Mouse (Mus musculus) intestine, embryonic 14.5 days (tissue): ENCODE measurements around the gene Micall1. TPM values are rescaled to one million over a fixed set of nuclear protein-coding genes. Genes with fewer than 3 reads are reported as not detected.

ENCODE experiments used
- ATAC-seq: fragments of 200-750 bp; cut with Nextera tagmentation; replicated peaks from 2 replicates; pipeline ENCODE4 v1.8.0; 2017; ENCODE audit warnings: low read depth, moderate number of reproducible peaks, moderate TSS enrichment, moderate library complexity; ENCODE audit not compliant: low FRiP score, low TSS enrichment
- DNase-seq: peaks from one replicate; pipeline ENCODE4 v3.0.0-alpha.2; 2018; ENCODE audit warnings: low spot score
- H3K27ac ChIP-seq: fragments of 300-500 bp; sonication (generic); 2 replicates; pipeline ENCODE4 v1.5.1; 2014; ENCODE audit warnings: low read depth, mild to moderate bottlenecking, control low read depth
- H3K27me3 ChIP-seq: fragments of 300-500 bp; sonication (generic); replicated peaks from 2 replicates; pipeline ENCODE4 v1.6.1; 2014; ENCODE audit warnings: low read length, control low read depth; ENCODE audit not compliant: control insufficient read depth, insufficient read depth
- H3K36me3 ChIP-seq: fragments of 300-500 bp; sonication (generic); 2 replicates; pipeline ENCODE4 v1.6.1; 2014; ENCODE audit warnings: low read length, control low read depth; ENCODE audit not compliant: control insufficient read depth, insufficient read depth
- H3K4me1 ChIP-seq: fragments of 300-500 bp; sonication (generic); replicated peaks from 2 replicates; pipeline ENCODE4 v1.6.1; 2014; ENCODE audit warnings: low read length, control low read depth, mixed read lengths; ENCODE audit not compliant: control insufficient read depth, insufficient read depth
- H3K4me2 ChIP-seq: fragments of 300-500 bp; sonication (generic); 2 replicates; pipeline ENCODE4 v1.6.1; 2014; ENCODE audit warnings: low read length
- H3K4me3 ChIP-seq: fragments of 300-500 bp; sonication (generic); 2 replicates; pipeline ENCODE4 v1.5.1; 2014; ENCODE audit warnings: low read depth, low read length, control low read depth, mixed read lengths
- H3K9ac ChIP-seq: fragments of 300-500 bp; sonication (generic); 2 replicates; pipeline ENCODE4 v1.6.1; 2014; ENCODE audit warnings: mild to moderate bottlenecking, low read length
- H3K9me3 ChIP-seq: fragments of 300-500 bp; sonication (generic); 2 replicates; pipeline ENCODE4 v1.6.1; 2016; ENCODE audit warnings: low read length, control low read depth; ENCODE audit not compliant: control insufficient read depth
- WGBS: fragments of 180-500 bp; shearing (Covaris S2); extraction: QIAGEN DNeasy Blood & Tissue Kit; methylation state at CpG from one replicate; pipeline ENCODE4 v1.1.7; 2014; 5-methylcytosine and 5-hydroxymethylcytosine counted together
- polyA plus RNA-seq: library from polyadenylated mRNA; unstranded; fragments of >200 nt; fragmentation: Nextera tagmentation; extraction: Ambion mirVana; gene quantifications from 2 replicates; pipeline ENCODE4 v1.2.1, GENCODE M21; 2014

Gene Micall1
- polyA plus RNA-seq, 1 experiment from 2014 or later: 9.3 TPM

DNA sequence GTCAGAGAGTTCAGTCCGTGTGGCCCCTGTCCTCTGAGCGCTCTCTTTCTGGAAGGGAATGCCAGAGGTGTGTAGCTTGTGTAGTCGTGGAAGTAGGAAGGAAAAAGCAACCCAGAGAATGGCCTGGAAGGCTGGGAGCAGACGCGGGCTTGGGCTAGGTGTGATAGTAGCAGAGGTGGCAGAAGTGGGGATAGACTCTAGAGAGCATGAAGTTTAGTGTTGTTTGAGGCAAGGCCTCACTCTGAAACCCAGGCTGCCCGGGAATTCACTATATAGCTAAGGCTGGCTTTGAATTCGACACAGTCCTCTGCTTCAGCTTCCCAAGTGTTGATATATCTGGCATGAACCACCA is 32.8 kb downstream of the Micall1 start:
- H3K4me2 ChIP-seq: peak overlapping the region; percentile 69
- 0 out of 2 replicates have a peak overlapping the region, but pooled peaks have one; percentile 27 for H3K27ac ChIP-seq
- peaks cover 27% of the 10 kb centered on the region for H3K36me3 ChIP-seq
- peak overlapping the region; percentile 74 for H3K9ac ChIP-seq
- peak overlapping the region; percentile 98 for H3K4me3 ChIP-seq
- DNase-seq (no peak), ATAC-seq (peak; percentile 10; the same call in 1 of the 2 replicates)
- no peaks in the 10 kb centered on the region for H3K27me3 ChIP-seq
- peaks cover 7% of the 10 kb centered on the region; the same call in 1 of the 2 replicates for H3K4me1 ChIP-seq
- H3K9me3 ChIP-seq: no peaks in the 10 kb centered on the region
- 1% methylated on average over 7 of the region's 7 CpGs for WGBS

GRCm38 (mm10) chr15:79143316-79143715 is 34.6 kb downstream of the Micall1 start:
- Histone ChIP-seq H3K4me1 (peaks cover 7% of the 10 kb centered on the region; the same call in 1 of the 2 replicates), H3K27me3 (no peaks in the 10 kb centered on the region), H3K27ac (no peak overlapping the region), H3K36me3 (peaks cover 40% of the 10 kb centered on the region), H3K4me2 (no peak overlapping the region), H3K9ac (no peak overlapping the region), H3K4me3 (no peak overlapping the region), H3K9me3 (no peaks in the 10 kb centered on the region)
- WGBS: 83% methylated on average over 12 of the region's 12 CpGs
- DNase-seq (no peak), ATAC-seq (no peak)

GRCm38 (mm10) chr15:79144021-79144420 is 35.3 kb downstream of the Micall1 start:
- H3K4me1 ChIP-seq: peaks cover 7% of the 10 kb centered on the region; the same call in 1 of the 2 replicates
- no peak for ATAC-seq
- H3K9ac ChIP-seq: no peak overlapping the region
- H3K4me2 ChIP-seq: no peak overlapping the region
- 59% methylated on average over 8 of the region's 8 CpGs for WGBS
- no peak overlapping the region for H3K27ac ChIP-seq
- H3K9me3 ChIP-seq: no peaks in the 10 kb centered on the region
- no peaks in the 10 kb centered on the region for H3K27me3 ChIP-seq
- H3K4me3 ChIP-seq: no peak overlapping the region
- no peak for DNase-seq
- peaks cover 44% of the 10 kb centered on the region for H3K36me3 ChIP-seq

GRCm38 (mm10) chr15:79145522-79145921 is 36.8 kb downstream of the Micall1 start:
- WGBS: 93% methylated on average over 7 of the region's 7 CpGs
- no peak overlapping the region for H3K4me3 ChIP-seq
- ATAC-seq: no peak

DNA sequence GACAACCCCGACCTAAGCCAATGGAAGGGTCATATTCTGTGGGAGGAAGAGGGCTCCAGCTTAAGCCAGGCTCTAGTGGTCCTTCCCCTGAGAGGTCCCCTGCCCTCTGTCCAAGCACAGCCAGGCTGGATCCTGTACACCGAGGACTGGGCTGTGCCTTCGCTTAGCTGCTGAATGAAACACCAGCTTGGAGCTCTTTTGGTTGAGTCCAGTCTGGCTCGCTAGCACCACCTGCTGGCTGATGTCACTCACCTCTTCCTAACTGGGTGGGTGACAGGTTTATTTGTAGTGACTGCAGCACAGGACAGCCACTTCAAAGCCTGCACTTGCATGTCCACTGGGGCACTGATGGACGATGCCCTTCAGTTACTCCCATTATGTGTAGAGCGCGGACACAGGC is 39.8 kb downstream of the Micall1 start:
- H3K4me2 ChIP-seq: no peak overlapping the region
- H3K27me3 ChIP-seq: no peaks in the 10 kb centered on the region
- H3K36me3 ChIP-seq: peaks cover 81% of the 10 kb centered on the region
- ATAC-seq (peak; percentile 57), DNase-seq (peak; percentile 95)
- no peak overlapping the region for H3K9ac ChIP-seq
- no peaks in the 10 kb centered on the region for H3K9me3 ChIP-seq
- H3K4me3 ChIP-seq: no peak overlapping the region
- WGBS: 51% methylated on average over 7 of the region's 7 CpGs
- no peaks in the 10 kb centered on the region for H3K4me1 ChIP-seq
- H3K27ac ChIP-seq: no peak overlapping the region

More at GRCm38 (mm10) chr15:79145522-79145921, 36.8 kb downstream of the Micall1 start:
- H3K4me1 ChIP-seq: peaks cover 7% of the 10 kb centered on the region; the same call in 1 of the 2 replicates
- H3K9me3 ChIP-seq: no peaks in the 10 kb centered on the region
- H3K27me3 ChIP-seq: no peaks in the 10 kb centered on the region
- H3K4me2 ChIP-seq: no peak overlapping the region
- DNase-seq: no peak
- no peak overlapping the region for H3K27ac ChIP-seq
- no peak overlapping the region for H3K9ac ChIP-seq
- peaks cover 55% of the 10 kb centered on the region for H3K36me3 ChIP-seq

- DNase-seq: no peak
- WGBS: 72% methylated on average over 8 of the region's 8 CpGs
- H3K27ac ChIP-seq: no peak overlapping the region
- ATAC-seq: no peak
- no peak overlapping the region for H3K4me3 ChIP-seq
- no peaks in the 10 kb centered on the region for H3K27me3 ChIP-seq
- no peak overlapping the region for H3K9ac ChIP-seq
- no peaks in the 10 kb centered on the region for H3K9me3 ChIP-seq
- H3K4me1 ChIP-seq: no peaks in the 10 kb centered on the region
- peaks cover 50% of the 10 kb centered on the region for H3K36me3 ChIP-seq
- no peak overlapping the region for H3K4me2 ChIP-seq
These were observed 43.2 kb downstream of the Micall1 start for GRCm38 (mm10) chr15:79151881-79152280.

DNA sequence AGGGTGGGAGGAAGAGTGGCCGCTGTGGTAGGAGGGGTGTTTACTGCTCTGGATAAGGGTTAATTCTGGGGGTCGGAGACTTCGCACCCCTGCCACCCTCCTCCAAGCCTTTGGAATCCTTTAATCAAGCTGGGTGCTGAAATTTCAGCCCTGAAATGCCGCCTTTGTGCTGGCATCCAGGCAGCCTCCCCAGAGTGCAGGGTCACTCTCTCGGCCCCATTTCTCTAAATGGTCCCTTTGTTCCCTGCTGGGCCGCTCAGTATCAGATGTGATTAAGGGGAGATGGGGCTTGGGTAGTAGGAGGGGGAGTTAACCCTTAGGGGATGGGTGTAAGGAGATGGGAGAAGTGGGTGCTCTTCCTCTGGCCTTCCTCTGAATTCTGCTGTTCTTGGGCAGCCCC is 44.0 kb downstream of the Micall1 start:
- WGBS: 62% methylated on average over 6 of the region's 6 CpGs
- Histone ChIP-seq H3K4me1 (no peaks in the 10 kb centered on the region), H3K9ac (no peak overlapping the region), H3K27me3 (no peaks in the 10 kb centered on the region), H3K4me3 (no peak overlapping the region), H3K36me3 (peaks cover 42% of the 10 kb centered on the region), H3K4me2 (no peak overlapping the region), H3K27ac (no peak overlapping the region), H3K9me3 (no peaks in the 10 kb centered on the region)
- DNase-seq (no peak), ATAC-seq (no peak)

- DNase-seq: no peak
- Histone ChIP-seq H3K9ac (no peak overlapping the region), H3K9me3 (no peaks in the 10 kb centered on the region), H3K4me1 (no peaks in the 10 kb centered on the region), H3K27ac (no peak overlapping the region), H3K4me3 (no peak overlapping the region), H3K27me3 (peaks cover 15% of the 10 kb centered on the region; the same call in 1 of the 2 replicates), H3K36me3 (peaks cover 26% of the 10 kb centered on the region), H3K4me2 (no peak overlapping the region)
- 33% methylated on average over 3 of the region's 3 CpGs for WGBS
- no peak; the same call in 1 of the 2 replicates for ATAC-seq
These were observed 46.9 kb downstream of the Micall1 start for GRCm38 (mm10) chr15:79155572-79155971.

DNA sequence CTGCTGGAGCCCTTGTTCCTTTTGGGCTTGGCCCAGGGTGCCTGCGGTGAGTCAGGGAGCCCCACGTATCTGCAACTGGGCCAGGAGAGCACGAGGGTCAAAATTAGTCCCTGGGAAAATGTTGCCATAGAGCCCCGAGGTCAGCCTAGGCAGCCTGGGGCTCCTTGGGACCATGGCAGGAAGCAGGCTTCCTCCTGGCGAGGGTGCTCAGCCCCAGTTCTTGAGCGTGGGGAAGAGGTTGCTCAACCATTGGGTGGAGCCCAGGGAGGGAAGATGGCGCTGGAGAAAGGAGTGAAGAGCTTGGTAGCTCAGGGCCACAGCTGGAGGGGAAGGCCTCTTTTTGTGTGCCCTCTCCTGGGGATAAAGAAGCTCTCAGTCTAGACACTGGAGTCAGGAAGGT is 53.6 kb downstream of the Micall1 start:
- no peak for ATAC-seq
- no peaks in the 10 kb centered on the region for H3K4me1 ChIP-seq
- H3K27me3 ChIP-seq: peaks cover 63% of the 10 kb centered on the region
- no peak overlapping the region for H3K4me2 ChIP-seq
- peak overlapping the region; percentile 26; the same call in 1 of the 2 replicates for H3K4me3 ChIP-seq
- WGBS: 71% methylated on average over 7 of the region's 7 CpGs
- no peak for DNase-seq
- H3K9ac ChIP-seq: peak overlapping the region; percentile 17; the same call in 1 of the 2 replicates
- no peaks in the 10 kb centered on the region for H3K36me3 ChIP-seq
- H3K9me3 ChIP-seq: no peaks in the 10 kb centered on the region
- H3K27ac ChIP-seq: no peak overlapping the region
